Mouse (Mus musculus): Measurements from ENCODE around the gene Nbr1. TPM values are rescaled to one million over a fixed set of nuclear protein-coding genes. Genes with fewer than 3 reads are reported as not detected.
A peak's percentile ranks its signal among the peaks of the same experiment; 100 is the strongest.
"Not testable (repeated sequence)": the region's sequence is repeated elsewhere in the genome, so short reads cannot be mapped to it uniquely, and the experiment has no call there.

The Nbr1 gene
- polyA plus RNA-seq, 1 experiment from 2014 or later = 57.2 TPM

GRCm38 (mm10) chr11:101615380-101615779 is 63.4 kb downstream of the Nbr1 start:
- Histone ChIP-seq H3K9ac (replicated peaks; ENCODE audit: low read depth) (no peak overlapping the region), H3K4me2 (replicated peaks; ENCODE audit: low read depth, low read length) (no peak overlapping the region), H3K4me3 (ENCODE audit: low read depth, low read length) (no peak overlapping the region), H3K27ac (ENCODE audit: low read length) (no peak overlapping the region), H3K4me1 (ENCODE audit: insufficient read depth, low read depth, low read length) (no peaks in the 10 kb centered on the region), H3K36me3 (ENCODE audit: insufficient read depth, low read length) (no peaks in the 10 kb centered on the region), H3K9me3 (ENCODE audit: low read length) (no peaks in the 10 kb centered on the region), H3K27me3 (replicated peaks; ENCODE audit: insufficient read depth, low read length) (no peaks in the 10 kb centered on the region)
- no peak for TF ChIP-seq EP300 (IDR thresholded peaks at IDR 0.05)
- no peak for TF ChIP-seq CTCF (IDR thresholded peaks at IDR 0.05)
- no peak for DNase-seq (ENCODE audit: low spot score)
- ATAC-seq = no peak
- 64% methylated on average over 6 of the region's 6 CpGs for WGBS

- H3K27me3 ChIP-seq (replicated peaks; ENCODE audit: insufficient read depth, low read length) = no peaks in the 10 kb centered on the region
- H3K9ac ChIP-seq (replicated peaks; ENCODE audit: low read depth) = no peak overlapping the region
- no peak overlapping the region for H3K27ac ChIP-seq (ENCODE audit: low read length)
- TF ChIP-seq EP300 (IDR thresholded peaks at IDR 0.05) (no peak), CTCF (IDR thresholded peaks at IDR 0.05) (no peak)
- H3K36me3 ChIP-seq (ENCODE audit: insufficient read depth, low read length) = no peaks in the 10 kb centered on the region
- ATAC-seq (no peak), DNase-seq (ENCODE audit: low spot score) (no peak)
- H3K4me3 ChIP-seq (ENCODE audit: low read depth, low read length) = no peak overlapping the region
- no peaks in the 10 kb centered on the region for H3K9me3 ChIP-seq (ENCODE audit: low read length)
- no peaks in the 10 kb centered on the region for H3K4me1 ChIP-seq (ENCODE audit: insufficient read depth, low read depth, low read length)
- H3K4me2 ChIP-seq (replicated peaks; ENCODE audit: low read depth, low read length) = no peak overlapping the region
- 85% methylated on average over 8 of the region's 8 CpGs for WGBS
Measured at GRCm38 (mm10) chr11:101616104-101616503, 64.2 kb downstream of the Nbr1 start.

GRCm38 (mm10) chr11:101616948-101617767 is 65.2 kb downstream of the Nbr1 start:
- H3K9ac ChIP-seq (replicated peaks; ENCODE audit: low read depth) = no peak overlapping the region
- no peaks in the 10 kb centered on the region for H3K36me3 ChIP-seq (ENCODE audit: insufficient read depth, low read length)
- H3K4me3 ChIP-seq (ENCODE audit: low read depth, low read length) = no peak overlapping the region
- no peak for DNase-seq (ENCODE audit: low spot score)
- no peak overlapping the region for H3K27ac ChIP-seq (ENCODE audit: low read length)
- no peak for ATAC-seq
- no peak overlapping the region for H3K4me2 ChIP-seq (replicated peaks; ENCODE audit: low read depth, low read length)
- TF ChIP-seq EP300 (IDR thresholded peaks at IDR 0.05) = no peak
- no peak for TF ChIP-seq CTCF (IDR thresholded peaks at IDR 0.05)
- no peaks in the 10 kb centered on the region for H3K4me1 ChIP-seq (ENCODE audit: insufficient read depth, low read depth, low read length)
- no peaks in the 10 kb centered on the region for H3K27me3 ChIP-seq (replicated peaks; ENCODE audit: insufficient read depth, low read length)
- H3K9me3 ChIP-seq (ENCODE audit: low read length) = no peaks in the 10 kb centered on the region
- WGBS = 25% methylated on average over 18 of the region's 18 CpGs

- DNase-seq (ENCODE audit: low spot score) = peak; percentile 38
- H3K4me2 ChIP-seq (replicated peaks; ENCODE audit: low read depth, low read length) = no peak overlapping the region
- no peak overlapping the region for H3K27ac ChIP-seq (ENCODE audit: low read length)
- no peak for ATAC-seq
- no peaks in the 10 kb centered on the region for H3K9me3 ChIP-seq (ENCODE audit: low read length)
- 14% methylated on average over 8 of the region's 8 CpGs for WGBS
- no peak overlapping the region for H3K4me3 ChIP-seq (ENCODE audit: low read depth, low read length)
- TF ChIP-seq CTCF (IDR thresholded peaks at IDR 0.05) = no peak
- TF ChIP-seq EP300 (IDR thresholded peaks at IDR 0.05) = no peak
- no peaks in the 10 kb centered on the region for H3K36me3 ChIP-seq (ENCODE audit: insufficient read depth, low read length)
- H3K27me3 ChIP-seq (replicated peaks; ENCODE audit: insufficient read depth, low read length) = no peaks in the 10 kb centered on the region
- no peaks in the 10 kb centered on the region for H3K4me1 ChIP-seq (ENCODE audit: insufficient read depth, low read depth, low read length)
- no peak overlapping the region for H3K9ac ChIP-seq (replicated peaks; ENCODE audit: low read depth)
Measured at GRCm38 (mm10) chr11:101617849-101618248, 65.9 kb downstream of the Nbr1 start.

GRCm38 (mm10) chr11:101618596-101618995 is 66.6 kb downstream of the Nbr1 start:
- WGBS = 78% methylated on average over 3 of the region's 3 CpGs
- Histone ChIP-seq H3K27me3 (replicated peaks; ENCODE audit: insufficient read depth, low read length) (no peaks in the 10 kb centered on the region), H3K9me3 (ENCODE audit: low read length) (no peaks in the 10 kb centered on the region), H3K27ac (ENCODE audit: low read length) (no peak overlapping the region), H3K4me3 (ENCODE audit: low read depth, low read length) (no peak overlapping the region), H3K9ac (replicated peaks; ENCODE audit: low read depth) (no peak overlapping the region), H3K4me2 (replicated peaks; ENCODE audit: low read depth, low read length) (no peak overlapping the region), H3K36me3 (ENCODE audit: insufficient read depth, low read length) (no peaks in the 10 kb centered on the region), H3K4me1 (ENCODE audit: insufficient read depth, low read depth, low read length) (no peaks in the 10 kb centered on the region)
- no peak for DNase-seq (ENCODE audit: low spot score)
- TF ChIP-seq EP300 (IDR thresholded peaks at IDR 0.05) = no peak
- TF ChIP-seq CTCF (IDR thresholded peaks at IDR 0.05) = no peak
- no peak for ATAC-seq

GRCm38 (mm10) chr11:101620022-101620655 is 68.2 kb downstream of the Nbr1 start:
- not testable (repeated sequence) for H3K4me2 ChIP-seq (replicated peaks; ENCODE audit: low read depth, low read length); H3K9ac ChIP-seq (replicated peaks; ENCODE audit: low read depth); H3K36me3 ChIP-seq (ENCODE audit: insufficient read depth, low read length); H3K9me3 ChIP-seq (ENCODE audit: low read length); H3K27me3 ChIP-seq (replicated peaks; ENCODE audit: insufficient read depth, low read length); H3K4me3 ChIP-seq (ENCODE audit: low read depth, low read length); H3K4me1 ChIP-seq (ENCODE audit: insufficient read depth, low read depth, low read length); H3K27ac ChIP-seq (ENCODE audit: low read length); ATAC-seq; DNase-seq (ENCODE audit: low spot score)
- WGBS = 67% methylated on average over 11 of the region's 11 CpGs

Data from lung, postnatal 0 days (tissue).